Mouse (Mus musculus) thymus, adult 2 months (tissue): ENCODE results near the gene Traf2. TPM values are rescaled to one million over a fixed set of nuclear protein-coding genes. Genes with fewer than 3 reads are reported as not detected.

ENCODE experiments used
- DNase-seq: peaks from one replicate; pipeline ENCODE4 v3.0.0; 2021
- H3K27ac ChIP-seq: fragments of 200-500 bp; 2 replicates; pipeline ENCODE4 v1.5.1; 2012; ENCODE audit warnings: low read length, control low read depth; ENCODE audit not compliant: control insufficient read depth, insufficient read depth
- H3K27me3 ChIP-seq: fragments of 200-500 bp; 2 replicates; pipeline ENCODE4 v1.6.1; 2012; ENCODE audit warnings: mild to moderate bottlenecking, low read length, moderate library complexity, mixed read lengths; ENCODE audit not compliant: control insufficient read depth, insufficient read depth
- H3K36me3 ChIP-seq: fragments of 200-500 bp; 2 replicates; pipeline ENCODE4 v1.6.1; 2012; ENCODE audit warnings: mild to moderate bottlenecking, low read length, moderate library complexity; ENCODE audit not compliant: control insufficient read depth, insufficient read depth
- H3K4me1 ChIP-seq: fragments of 200-500 bp; replicated peaks from 2 replicates; pipeline ENCODE4 v1.6.1; 2012; ENCODE audit warnings: low read length; ENCODE audit not compliant: control insufficient read depth, insufficient read depth
- H3K4me3 ChIP-seq: fragments of 200-500 bp; 2 replicates; pipeline ENCODE4 v1.5.1; 2012; ENCODE audit warnings: mild to moderate bottlenecking, low read length, control low read depth, moderate library complexity; ENCODE audit not compliant: control insufficient read depth, insufficient read depth
- CTCF ChIP-seq: fragments of 200-500 bp; IDR thresholded peaks from 2 replicates; pipeline ENCODE4 v1.5.1; 2012; ENCODE audit warnings: mild to moderate bottlenecking, control low read depth, low read length, moderate library complexity, borderline replicate concordance; ENCODE audit not compliant: control insufficient read depth, poor library complexity, insufficient read depth; ENCODE audit errors: extremely low read depth
- POLR2A ChIP-seq: fragments of 200-500 bp; IDR thresholded peaks from 2 replicates; pipeline ENCODE4 v1.6.1; 2012; ENCODE audit warnings: mild to moderate bottlenecking, low read length, control low read depth, moderate library complexity; ENCODE audit not compliant: control insufficient read depth, poor library complexity, insufficient read depth; ENCODE audit errors: extremely low read depth
- WGBS: fragments of 180-500 bp; shearing (Covaris S2); methylation state at CpG from one replicate; pipeline ENCODE4 v1.1.7; 2018; 5-methylcytosine and 5-hydroxymethylcytosine counted together
- polyA plus RNA-seq: library from polyadenylated mRNA; depleted of rRNA; stranded (reverse); fragments of >200 nt; gene quantifications from 2 replicates; pipeline ENCODE4 v1.2.3, GENCODE M21; 2012

The Traf2 gene
- polyA plus RNA-seq, 1 experiment: 47.7 TPM

GRCm38 (mm10) chr2:25568473-25569019, 21.8 kb upstream of the Traf2 start:
- DNase-seq: no peak
- Histone ChIP-seq H3K4me1 (no peaks in the 10 kb centered on the region; the same call in 1 of the 2 replicates), H3K27me3 (no peaks in the 10 kb centered on the region), H3K27ac (no peak overlapping the region), H3K4me3 (no peak overlapping the region), H3K36me3 (peaks cover 13% of the 10 kb centered on the region)
- WGBS: 93% methylated on average over 6 of the region's 6 CpGs
- no peak for TF ChIP-seq CTCF
- TF ChIP-seq POLR2A: no peak

- Histone ChIP-seq H3K27ac (no peak overlapping the region), H3K4me3 (no peak overlapping the region), H3K27me3 (no peaks in the 10 kb centered on the region), H3K4me1 (no peaks in the 10 kb centered on the region), H3K36me3 (peaks cover 32% of the 10 kb centered on the region)
- WGBS: 95% methylated on average over 6 of the region's 6 CpGs
- no peak for DNase-seq
- TF ChIP-seq CTCF (no peak), POLR2A (no peak)
Observed at GRCm38 (mm10) chr2:25566558-25566957, 19.8 kb upstream of the Traf2 start.

- TF ChIP-seq CTCF (no peak), POLR2A (no peak)
- Histone ChIP-seq H3K27me3 (no peaks in the 10 kb centered on the region), H3K4me1 (no peaks in the 10 kb centered on the region), H3K4me3 (no peak overlapping the region), H3K27ac (no peak overlapping the region), H3K36me3 (peaks cover 40% of the 10 kb centered on the region)
- WGBS: 94% methylated on average over 8 of the region's 8 CpGs
- no peak for DNase-seq
Observed at GRCm38 (mm10) chr2:25565741-25566140, 19.0 kb upstream of the Traf2 start.

GRCm38 (mm10) chr2:25561946-25562345, 15.2 kb upstream of the Traf2 start:
- peaks cover 49% of the 10 kb centered on the region for H3K36me3 ChIP-seq
- WGBS: 95% methylated on average over 9 of the region's 9 CpGs
- H3K27ac ChIP-seq: no peak overlapping the region

GRCm38 (mm10) chr2:25560551-25560950, 13.8 kb upstream of the Traf2 start:
- 99% methylated on average over 8 of the region's 8 CpGs for WGBS
- Histone ChIP-seq H3K27me3 (no peaks in the 10 kb centered on the region), H3K36me3 (peaks cover 49% of the 10 kb centered on the region), H3K4me3 (no peak overlapping the region), H3K4me1 (peaks cover 11% of the 10 kb centered on the region), H3K27ac (no peak overlapping the region)
- TF ChIP-seq POLR2A: no peak
- TF ChIP-seq CTCF: no peak
- no peak for DNase-seq

More at GRCm38 (mm10) chr2:25561946-25562345, 15.2 kb upstream of the Traf2 start:
- TF ChIP-seq CTCF: no peak
- TF ChIP-seq POLR2A: no peak
- Histone ChIP-seq H3K4me1 (peaks cover 9% of the 10 kb centered on the region), H3K27me3 (no peaks in the 10 kb centered on the region), H3K4me3 (no peak overlapping the region)
- no peak for DNase-seq

- WGBS: 89% methylated on average over 6 of the region's 6 CpGs
- H3K27me3 ChIP-seq: no peaks in the 10 kb centered on the region
- no peak overlapping the region for H3K4me3 ChIP-seq
- no peak for DNase-seq
- H3K27ac ChIP-seq: no peak overlapping the region
- TF ChIP-seq POLR2A: no peak
- no peak for TF ChIP-seq CTCF
- peaks cover 11% of the 10 kb centered on the region for H3K4me1 ChIP-seq
- H3K36me3 ChIP-seq: peaks cover 39% of the 10 kb centered on the region
Observed at GRCm38 (mm10) chr2:25558774-25559173, 12.0 kb upstream of the Traf2 start.

- no peak for DNase-seq
- no peak for TF ChIP-seq CTCF
- no peak for TF ChIP-seq POLR2A
- Histone ChIP-seq H3K4me1 (peaks cover 11% of the 10 kb centered on the region), H3K36me3 (peaks cover 31% of the 10 kb centered on the region), H3K4me3 (peak overlapping the region; percentile 84), H3K27ac (no peak overlapping the region), H3K27me3 (no peaks in the 10 kb centered on the region)
- WGBS: under 1% methylated on average over 24 of the region's 24 CpGs
Observed at GRCm38 (mm10) chr2:25557964-25558360, 11.2 kb upstream of the Traf2 start.
